Mouse (Mus musculus): ENCODE results near the gene Dync2li1.

Gene Dync2li1

GRCm38 (mm10) chr17:84611500-84611899, 14.8 kb upstream of the Dync2li1 start:
- DNase-seq (ENCODE audit: low spot score) = no peak

- DNase-seq (ENCODE audit: low spot score) = no peak
Observed at GRCm38 (mm10) chr17:84611971-84612370, 14.3 kb upstream of the Dync2li1 start.

GRCm38 (mm10) chr17:84615811-84616210, 10.5 kb upstream of the Dync2li1 start:
- DNase-seq (ENCODE audit: low spot score) = no peak

- no peak for DNase-seq (ENCODE audit: low spot score)
Observed at GRCm38 (mm10) chr17:84616526-84617074, 9.7 kb upstream of the Dync2li1 start.

GRCm38 (mm10) chr17:84617953-84618352, 8.3 kb upstream of the Dync2li1 start:
- DNase-seq (ENCODE audit: low spot score) = no peak

GRCm38 (mm10) chr17:84619112-84619511, 7.2 kb upstream of the Dync2li1 start:
- DNase-seq (ENCODE audit: low spot score) = no peak

- no peak for DNase-seq (ENCODE audit: low spot score)
Observed at GRCm38 (mm10) chr17:84620076-84620475, 6.2 kb upstream of the Dync2li1 start.

- DNase-seq (ENCODE audit: low spot score) = no peak
Observed at GRCm38 (mm10) chr17:84620610-84621009, 5.7 kb upstream of the Dync2li1 start.

- DNase-seq (ENCODE audit: low spot score) = no peak
Observed at GRCm38 (mm10) chr17:84621209-84621608, 5.1 kb upstream of the Dync2li1 start.

- no peak for DNase-seq (ENCODE audit: low spot score)
Observed at GRCm38 (mm10) chr17:84622028-84622427, 4.3 kb upstream of the Dync2li1 start.

- no peak for DNase-seq (ENCODE audit: low spot score)
Observed at GRCm38 (mm10) chr17:84622873-84623272, 3.4 kb upstream of the Dync2li1 start.

- no peak for DNase-seq (ENCODE audit: low spot score)
Observed at GRCm38 (mm10) chr17:84626857-84627305, 585 bp downstream of the Dync2li1 start.

GRCm38 (mm10) chr17:84627721-84628120, 1.4 kb downstream of the Dync2li1 start:
- DNase-seq (ENCODE audit: low spot score) = no peak

- no peak for DNase-seq (ENCODE audit: low spot score)
Observed at GRCm38 (mm10) chr17:84628611-84629010, 2.3 kb downstream of the Dync2li1 start.

GRCm38 (mm10) chr17:84631836-84632235, 5.5 kb downstream of the Dync2li1 start:
- no peak for DNase-seq (ENCODE audit: low spot score)

GRCm38 (mm10) chr17:84633443-84633842, 7.1 kb downstream of the Dync2li1 start:
- no peak for DNase-seq (ENCODE audit: low spot score)

- no peak for DNase-seq (ENCODE audit: low spot score)
Observed at GRCm38 (mm10) chr17:84636328-84636727, 10.0 kb downstream of the Dync2li1 start.

- DNase-seq (ENCODE audit: low spot score) = no peak
Observed at GRCm38 (mm10) chr17:84637971-84638370, 11.7 kb downstream of the Dync2li1 start.

GRCm38 (mm10) chr17:84639796-84640378, 13.6 kb downstream of the Dync2li1 start:
- no peak for DNase-seq (ENCODE audit: low spot score)

- peak; percentile 57 for DNase-seq (ENCODE audit: low spot score)
Observed at GRCm38 (mm10) chr17:84641893-84642292, 15.6 kb downstream of the Dync2li1 start.

- no peak for DNase-seq (ENCODE audit: low spot score)
Observed at GRCm38 (mm10) chr17:84642324-84642723, 16.0 kb downstream of the Dync2li1 start.

GRCm38 (mm10) chr17:84644292-84645050, 18.2 kb downstream of the Dync2li1 start:
- DNase-seq (ENCODE audit: low spot score) = no peak

GRCm38 (mm10) chr17:84645119-84645518, 18.8 kb downstream of the Dync2li1 start:
- no peak for DNase-seq (ENCODE audit: low spot score)
